Mouse (Mus musculus) hindbrain, embryonic 15.5 days (tissue): ENCODE results near the gene Ttc5. TPM values are rescaled to one million over a fixed set of nuclear protein-coding genes. Genes with fewer than 3 reads are reported as not detected.
"Not testable (repeated sequence)": the region's sequence is repeated elsewhere in the genome, so short reads cannot be mapped to it uniquely, and the experiment has no call there.

Experiments used
- ATAC-seq: fragments of 200-750 bp; cut with Nextera tagmentation; 2 replicates; pipeline ENCODE4 v1.8.0; 2017; ENCODE audit warnings: low read depth, moderate number of reproducible peaks, moderate TSS enrichment; ENCODE audit not compliant: low FRiP score
- H3K27ac ChIP-seq: fragments of 300-500 bp; sonication (generic); replicated peaks from 2 replicates; pipeline ENCODE4 v1.5.1; 2015; ENCODE audit warnings: mild to moderate bottlenecking, inconsistent platforms
- H3K27me3 ChIP-seq: fragments of 300-500 bp; sonication (generic); 2 replicates; pipeline ENCODE4 v1.6.1; 2015; ENCODE audit warnings: control low read depth, inconsistent platforms
- H3K36me3 ChIP-seq: fragments of 300-500 bp; sonication (generic); 2 replicates; pipeline ENCODE4 v1.6.1; 2015; ENCODE audit warnings: control low read depth, inconsistent platforms
- H3K4me1 ChIP-seq: fragments of 300-500 bp; sonication (generic); replicated peaks from 2 replicates; pipeline ENCODE4 v1.6.1; 2015; ENCODE audit warnings: control low read depth, inconsistent platforms
- H3K4me2 ChIP-seq: fragments of 300-500 bp; sonication (generic); 2 replicates; pipeline ENCODE4 v1.6.1; 2015; ENCODE audit warnings: moderate library complexity, mild to moderate bottlenecking, inconsistent platforms
- H3K4me3 ChIP-seq: fragments of 300-500 bp; sonication (generic); 2 replicates; pipeline ENCODE4 v1.5.1; 2015; ENCODE audit warnings: mild to moderate bottlenecking, inconsistent platforms
- H3K9ac ChIP-seq: fragments of 300-500 bp; sonication (generic); 2 replicates; pipeline ENCODE4 v1.6.1; 2015; ENCODE audit warnings: inconsistent platforms
- H3K9me3 ChIP-seq: fragments of 300-500 bp; sonication (generic); 2 replicates; pipeline ENCODE4 v1.6.1; 2016; ENCODE audit warnings: control low read depth, inconsistent platforms
- WGBS: fragments of 180-500 bp; shearing (Covaris S2); methylation state at CpG from one replicate; pipeline ENCODE4 v1.1.7; 2015; 5-methylcytosine and 5-hydroxymethylcytosine counted together
- polyA plus RNA-seq: library from polyadenylated mRNA; unstranded; fragments of >200 nt; fragmentation: Nextera tagmentation; extraction: Ambion mirVana; gene quantifications from 2 replicates; pipeline ENCODE4 v1.2.1, GENCODE M21; 2015

The Ttc5 gene
- polyA plus RNA-seq, result 121 and 127 TPM in 2 replicates

GRCm38 (mm10) chr14:50785251-50785637 lies at the start of gene Ttc5:
Gene Ttc5, minus strand, starts transcription at chr14:50785519.
- H3K9me3 ChIP-seq, result no peaks in the 10 kb centered on the region
- peak within 1 kb of the TSS; percentile 90 for H3K27ac ChIP-seq
- no peaks in the 10 kb centered on the region for H3K27me3 ChIP-seq
- WGBS, result 0% methylated on average over 21 of the region's 21 CpGs
- H3K36me3 ChIP-seq, result peaks cover 14% of the 10 kb centered on the region
- peak within 1 kb of the TSS; percentile 75 for H3K4me3 ChIP-seq
- peak within 1 kb of the TSS; percentile 55 for H3K4me2 ChIP-seq
- ATAC-seq, result peak; percentile 97
- peak within 1 kb of the TSS; percentile 68 for H3K9ac ChIP-seq
- peaks cover 18% of the 10 kb centered on the region for H3K4me1 ChIP-seq

GRCm38 (mm10) chr14:50834435-50834834 lies 49.1 kb upstream of the Ttc5 start:
- no peaks in the 10 kb centered on the region for H3K9me3 ChIP-seq
- H3K27me3 ChIP-seq, result no peaks in the 10 kb centered on the region
- H3K4me3 ChIP-seq, result no peak overlapping the region
- no peak overlapping the region for H3K27ac ChIP-seq
- ATAC-seq, result no peak
- no peaks in the 10 kb centered on the region for H3K36me3 ChIP-seq
- H3K4me1 ChIP-seq, result no peaks in the 10 kb centered on the region
- 57% methylated on average over 2 of the region's 2 CpGs for WGBS
- no peak overlapping the region for H3K4me2 ChIP-seq
- no peak overlapping the region for H3K9ac ChIP-seq

- WGBS, result 80% methylated on average over 10 of the region's 10 CpGs
- H3K9me3 ChIP-seq, result no peaks in the 10 kb centered on the region
- no peaks in the 10 kb centered on the region for H3K36me3 ChIP-seq
Measured at GRCm38 (mm10) chr14:50833964-50834363, 48.6 kb upstream of the Ttc5 start.

GRCm38 (mm10) chr14:50829878-50830277 lies 44.6 kb upstream of the Ttc5 start:
- Histone ChIP-seq H3K4me2 (no peak overlapping the region), H3K36me3 (no peaks in the 10 kb centered on the region), H3K4me1 (no peaks in the 10 kb centered on the region), H3K9ac (no peak overlapping the region), H3K9me3 (no peaks in the 10 kb centered on the region), H3K27me3 (no peaks in the 10 kb centered on the region), H3K27ac (no peak overlapping the region), H3K4me3 (no peak overlapping the region)
- WGBS, result 86% methylated on average over 3 of the region's 3 CpGs
- no peak for ATAC-seq

More at GRCm38 (mm10) chr14:50833964-50834363, 48.6 kb upstream of the Ttc5 start:
- Histone ChIP-seq H3K27ac (no peak overlapping the region), H3K4me3 (no peak overlapping the region), H3K4me2 (no peak overlapping the region), H3K9ac (no peak overlapping the region), H3K27me3 (no peaks in the 10 kb centered on the region), H3K4me1 (no peaks in the 10 kb centered on the region)
- ATAC-seq, result no peak

- Histone ChIP-seq H3K4me2 (no peak overlapping the region), H3K27ac (no peak overlapping the region), H3K36me3 (peaks cover 19% of the 10 kb centered on the region), H3K4me1 (no peaks in the 10 kb centered on the region), H3K9me3 (no peaks in the 10 kb centered on the region), H3K27me3 (no peaks in the 10 kb centered on the region), H3K9ac (no peak overlapping the region), H3K4me3 (no peak overlapping the region)
- no peak for ATAC-seq
- 95% methylated on average over 4 of the region's 4 CpGs for WGBS
Measured at GRCm38 (mm10) chr14:50826579-50826978, 41.3 kb upstream of the Ttc5 start.

GRCm38 (mm10) chr14:50824219-50824618 lies 38.9 kb upstream of the Ttc5 start:
- Histone ChIP-seq H3K4me1 (no peaks in the 10 kb centered on the region), H3K27ac (no peak overlapping the region), H3K27me3 (no peaks in the 10 kb centered on the region), H3K36me3 (peaks cover 42% of the 10 kb centered on the region), H3K9ac (no peak overlapping the region), H3K4me3 (no peak overlapping the region), H3K9me3 (no peaks in the 10 kb centered on the region), H3K4me2 (no peak overlapping the region)
- no peak for ATAC-seq
- WGBS, result 93% methylated on average over 9 of the region's 9 CpGs

- Histone ChIP-seq H3K9ac (no peak overlapping the region), H3K9me3 (no peaks in the 10 kb centered on the region), H3K4me1 (no peaks in the 10 kb centered on the region), H3K36me3 (peaks cover 51% of the 10 kb centered on the region), H3K27ac (no peak overlapping the region), H3K27me3 (no peaks in the 10 kb centered on the region), H3K4me3 (no peak overlapping the region), H3K4me2 (no peak overlapping the region)
- WGBS, result 71% methylated on average over 2 of the region's 2 CpGs
- ATAC-seq, result no peak
Measured at GRCm38 (mm10) chr14:50823240-50823639, 37.9 kb upstream of the Ttc5 start.

GRCm38 (mm10) chr14:50813060-50813459 lies 27.7 kb upstream of the Ttc5 start:
- H3K9ac ChIP-seq, result no peak overlapping the region
- H3K4me3 ChIP-seq, result no peak overlapping the region
- H3K4me2 ChIP-seq, result no peak overlapping the region
- peaks cover 50% of the 10 kb centered on the region for H3K36me3 ChIP-seq
- no peaks in the 10 kb centered on the region for H3K9me3 ChIP-seq
- peaks cover 5% of the 10 kb centered on the region for H3K4me1 ChIP-seq
- H3K27ac ChIP-seq, result no peak overlapping the region
- WGBS, result 93% methylated on average over 2 of the region's 2 CpGs
- no peaks in the 10 kb centered on the region for H3K27me3 ChIP-seq
- no peak for ATAC-seq

- Histone ChIP-seq H3K27me3 (no peaks in the 10 kb centered on the region), H3K9me3 (no peaks in the 10 kb centered on the region), H3K4me3 (peak within 1 kb of the TSS; percentile 61), H3K4me2 (peak within 1 kb of the TSS; percentile 63), H3K9ac (peak within 1 kb of the TSS; percentile 60), H3K36me3 (peaks cover 14% of the 10 kb centered on the region), H3K27ac (peak within 1 kb of the TSS; percentile 90), H3K4me1 (peaks cover 8% of the 10 kb centered on the region)
- under 1% methylated on average over 42 of the region's 42 CpGs for WGBS
- ATAC-seq, result peak; percentile 99
Measured at GRCm38 (mm10) chr14:50807487-50808072, 22.3 kb upstream of the Ttc5 start, which contains the start of the genes Ccnb1ip1 and Parp2. Gene Ccnb1ip1, minus strand, starts transcription at chr14:50807732. Gene Parp2, plus strand, starts transcription at chr14:50807841.

GRCm38 (mm10) chr14:50806469-50806868 lies 21.1 kb upstream of the Ttc5 start:
- Histone ChIP-seq H3K27ac (peak overlapping the region; percentile 90), H3K4me2 (peak overlapping the region; percentile 63), H3K4me3 (peak overlapping the region; percentile 61)
- H3K9ac ChIP-seq, H3K9me3 ChIP-seq, H3K27me3 ChIP-seq, H3K4me1 ChIP-seq, H3K36me3 ChIP-seq, ATAC-seq: not testable (repeated sequence)
- WGBS, result 90% methylated on average over 5 of the region's 5 CpGs

- Histone ChIP-seq H3K27me3 (no peaks in the 10 kb centered on the region), H3K4me1 (peaks cover 8% of the 10 kb centered on the region), H3K4me2 (no peak overlapping the region), H3K36me3 (no peaks in the 10 kb centered on the region), H3K9me3 (no peaks in the 10 kb centered on the region), H3K4me3 (no peak overlapping the region), H3K9ac (no peak overlapping the region), H3K27ac (no peak overlapping the region)
- ATAC-seq, result no peak
- 81% methylated on average over 13 of the region's 13 CpGs for WGBS
Measured at GRCm38 (mm10) chr14:50804683-50805082, 19.4 kb upstream of the Ttc5 start.

GRCm38 (mm10) chr14:50802843-50803562 lies 17.7 kb upstream of the Ttc5 start:
- no peak for ATAC-seq
- Histone ChIP-seq H3K9ac (no peak overlapping the region), H3K27ac (no peak overlapping the region)

More at GRCm38 (mm10) chr14:50802843-50803562, 17.7 kb upstream of the Ttc5 start:
- H3K9me3 ChIP-seq, result no peaks in the 10 kb centered on the region
- no peak overlapping the region for H3K4me2 ChIP-seq
- no peaks in the 10 kb centered on the region for H3K27me3 ChIP-seq
- WGBS, result 68% methylated on average over 4 of the region's 4 CpGs
- H3K4me1 ChIP-seq, result peaks cover 3% of the 10 kb centered on the region; the same call in 1 of the 2 replicates
- no peak overlapping the region for H3K4me3 ChIP-seq
- no peaks in the 10 kb centered on the region for H3K36me3 ChIP-seq
